Mouse (Mus musculus) forebrain, embryonic 13.5 days (tissue): Measurements from ENCODE around the gene Sptssb. TPM values are rescaled to one million over a fixed set of nuclear protein-coding genes. Genes with fewer than 3 reads are reported as not detected.

Source experiments
- ATAC-seq: fragments of 200-750 bp; cut with Nextera tagmentation; 2 replicates; pipeline ENCODE4 v1.8.0; 2017
- H3K27ac ChIP-seq: fragments of 300-500 bp; sonication (generic); 2 replicates; pipeline ENCODE4 v1.5.1; 2015; ENCODE audit warnings: inconsistent platforms, mild to moderate bottlenecking, moderate library complexity
- H3K27me3 ChIP-seq: fragments of 300-500 bp; sonication (generic); 2 replicates; pipeline ENCODE4 v1.6.1; 2015; ENCODE audit warnings: mild to moderate bottlenecking, inconsistent platforms
- H3K36me3 ChIP-seq: fragments of 300-500 bp; sonication (generic); 2 replicates; pipeline ENCODE4 v1.6.1; 2015; ENCODE audit warnings: mild to moderate bottlenecking, inconsistent platforms; ENCODE audit not compliant: poor library complexity, severe bottlenecking
- H3K4me1 ChIP-seq: fragments of 300-500 bp; sonication (generic); 2 replicates; pipeline ENCODE4 v1.6.1; 2015; ENCODE audit warnings: inconsistent platforms
- H3K4me2 ChIP-seq: fragments of 300-500 bp; sonication (generic); 2 replicates; pipeline ENCODE4 v1.6.1; 2015; ENCODE audit warnings: inconsistent platforms, mild to moderate bottlenecking, moderate library complexity
- H3K4me3 ChIP-seq: fragments of 300-500 bp; sonication (generic); 2 replicates; pipeline ENCODE4 v1.5.1; 2015; ENCODE audit warnings: mild to moderate bottlenecking, inconsistent platforms
- H3K9ac ChIP-seq: fragments of 300-500 bp; sonication (generic); 2 replicates; pipeline ENCODE4 v1.6.1; 2015; ENCODE audit warnings: mild to moderate bottlenecking, inconsistent platforms
- H3K9me3 ChIP-seq: fragments of 300-500 bp; sonication (generic); replicated peaks from 2 replicates; pipeline ENCODE4 v1.6.1; 2016; ENCODE audit warnings: inconsistent platforms
- WGBS: fragments of 180-500 bp; shearing (Covaris S2); methylation state at CpG from one replicate; pipeline ENCODE4 v1.1.7; 2015; 5-methylcytosine and 5-hydroxymethylcytosine counted together
- polyA plus RNA-seq: library from polyadenylated mRNA; unstranded; fragments of >200 nt; fragmentation: Nextera tagmentation; extraction: Ambion mirVana; gene quantifications from 2 replicates; pipeline ENCODE4 v1.2.1, GENCODE M21; 2015

Gene Sptssb
- polyA plus RNA-seq: not detected in 2 replicates

DNA sequence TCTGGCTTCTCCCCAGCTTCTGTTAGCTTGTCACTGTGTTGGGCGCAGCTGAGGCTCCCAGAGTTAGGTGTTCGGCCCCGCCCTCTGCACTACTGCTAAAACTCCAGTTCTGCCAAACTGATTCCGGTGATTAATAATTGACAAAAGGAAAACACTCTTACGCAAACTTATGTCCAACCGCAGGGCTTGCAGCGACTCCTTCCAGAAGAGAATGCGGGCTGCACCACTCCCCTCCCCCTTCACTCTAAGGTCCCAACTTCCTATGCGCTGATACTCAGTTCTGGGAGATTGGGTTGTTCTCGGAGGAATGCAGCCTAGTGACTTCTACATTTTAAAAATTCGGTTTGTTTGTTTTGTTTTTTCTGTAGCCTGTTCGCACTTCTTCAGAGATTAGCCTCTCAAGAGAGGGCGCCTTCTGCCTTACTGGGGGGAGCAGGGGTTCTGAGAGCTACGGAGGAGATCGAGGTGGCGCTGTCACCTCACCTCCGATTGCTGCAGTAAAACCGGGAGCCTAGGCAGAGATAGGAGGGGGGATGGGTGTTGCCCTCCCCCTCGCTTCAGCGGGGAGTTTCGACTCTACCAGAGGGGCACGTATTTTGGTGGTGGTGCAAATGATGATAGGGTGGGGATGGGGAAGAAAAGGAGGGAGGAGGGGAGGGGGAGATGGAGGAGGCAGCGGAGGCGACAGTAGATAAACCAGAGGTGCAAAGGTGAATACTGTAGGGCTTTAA is at the start of gene Sptssb:
Gene Sptssb, minus strand, starts transcription at position 83 of the 731 bp plus-strand sequence.
- Histone ChIP-seq H3K9me3 (no peaks in the 10 kb centered on the region), H3K4me2 (peak within 1 kb of the TSS; percentile 97), H3K9ac (peak within 1 kb of the TSS; percentile 55), H3K4me3 (peak within 1 kb of the TSS; percentile 51), H3K27me3 (no peaks in the 10 kb centered on the region), H3K36me3 (no peaks in the 10 kb centered on the region), H3K4me1 (peaks cover 11% of the 10 kb centered on the region), H3K27ac (no peak within 1 kb of the TSS)
- ATAC-seq: peak; percentile 57
- WGBS: 2% methylated on average over 24 of the region's 24 CpGs

DNA sequence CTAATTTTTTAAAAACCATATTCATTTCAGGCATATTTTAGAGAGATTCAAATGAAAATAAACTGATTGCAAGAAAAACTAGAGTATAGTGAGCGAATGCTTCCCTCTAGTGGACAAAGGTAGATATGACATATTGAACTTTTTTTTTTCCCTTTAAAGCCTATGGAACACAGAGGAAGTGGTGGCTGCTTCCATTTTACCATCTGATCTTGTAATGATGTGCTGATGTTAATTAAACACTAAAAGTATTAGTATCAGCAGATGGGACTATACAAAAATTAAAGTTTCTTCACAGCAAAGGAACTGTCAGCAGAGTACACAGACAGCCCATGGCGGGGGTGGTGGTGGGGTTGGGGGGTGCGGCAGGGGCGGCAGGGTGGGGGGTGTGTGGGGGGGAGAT is 48.3 kb upstream of the Sptssb start:
- no peaks in the 10 kb centered on the region for H3K27me3 ChIP-seq
- WGBS: 75% methylated on average over 4 of the region's 4 CpGs
- H3K4me2 ChIP-seq: no peak overlapping the region
- no peak overlapping the region for H3K9ac ChIP-seq
- no peaks in the 10 kb centered on the region for H3K9me3 ChIP-seq
- no peak overlapping the region for H3K27ac ChIP-seq
- no peaks in the 10 kb centered on the region for H3K4me1 ChIP-seq
- no peak overlapping the region for H3K4me3 ChIP-seq
- ATAC-seq: peak; percentile 73
- no peaks in the 10 kb centered on the region for H3K36me3 ChIP-seq

DNA sequence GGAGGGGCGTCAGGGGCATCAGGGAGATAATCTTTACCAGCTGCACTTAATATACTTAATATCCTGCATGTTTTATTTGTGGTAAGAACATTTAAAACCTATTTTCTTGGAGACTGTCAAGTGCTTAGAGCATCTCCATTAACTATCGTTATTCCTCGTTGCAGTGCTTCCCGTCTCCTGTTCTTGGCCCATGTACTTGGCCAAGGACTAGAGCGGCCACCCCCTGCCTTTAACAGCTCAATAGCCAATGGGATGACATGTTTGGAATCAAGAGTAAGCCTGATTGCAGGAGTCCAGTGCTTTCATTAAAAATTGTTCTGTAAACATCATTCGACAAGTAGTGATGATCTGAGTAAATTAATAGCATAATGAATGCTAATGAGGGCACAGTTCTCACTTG is 47.8 kb upstream of the Sptssb start:
- Histone ChIP-seq H3K9me3 (no peaks in the 10 kb centered on the region), H3K27ac (no peak overlapping the region), H3K9ac (no peak overlapping the region), H3K4me2 (no peak overlapping the region), H3K36me3 (no peaks in the 10 kb centered on the region), H3K4me3 (no peak overlapping the region), H3K4me1 (no peaks in the 10 kb centered on the region), H3K27me3 (no peaks in the 10 kb centered on the region)
- ATAC-seq: peak; percentile 43
- 47% methylated on average over 6 of the region's 6 CpGs for WGBS

DNA sequence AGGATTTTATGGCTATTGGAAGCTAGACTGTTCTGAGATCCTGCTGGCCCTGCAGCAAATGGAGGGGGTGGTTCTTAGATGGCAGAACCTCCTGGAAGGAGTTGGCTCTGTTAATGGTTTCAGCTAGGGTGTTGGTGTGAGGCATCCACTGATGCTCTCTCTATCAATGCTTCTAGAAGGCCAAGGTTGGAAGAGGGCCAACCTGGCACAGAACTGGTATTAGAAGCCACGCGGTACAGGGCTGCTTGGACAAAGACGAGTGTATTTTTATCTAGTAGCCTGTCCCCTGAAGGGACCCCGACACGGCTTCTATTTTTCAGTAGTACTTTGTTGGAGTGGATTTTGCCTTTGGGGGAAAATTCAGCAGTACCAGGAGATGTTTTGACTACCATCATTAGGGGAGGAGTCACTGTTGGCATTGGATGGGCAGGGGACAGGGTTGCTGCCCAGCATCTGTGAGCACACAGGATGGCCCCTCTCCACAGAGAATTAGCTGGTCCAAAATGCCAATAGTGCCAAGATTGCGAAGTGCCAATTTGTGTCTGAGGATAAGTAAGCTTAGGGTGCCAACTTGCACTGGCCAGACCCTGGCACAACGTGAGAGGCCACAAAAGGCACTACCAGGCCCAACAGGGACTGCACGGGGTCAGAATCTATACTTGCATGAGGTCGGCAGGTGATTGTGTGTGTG is 43.2 kb upstream of the Sptssb start:
- Histone ChIP-seq H3K9me3 (no peaks in the 10 kb centered on the region), H3K4me1 (no peaks in the 10 kb centered on the region), H3K4me2 (no peak overlapping the region), H3K27ac (no peak overlapping the region), H3K36me3 (no peaks in the 10 kb centered on the region), H3K9ac (no peak overlapping the region), H3K27me3 (no peaks in the 10 kb centered on the region), H3K4me3 (no peak overlapping the region)
- ATAC-seq: no peak
- 85% methylated on average over 9 of the region's 9 CpGs for WGBS

DNA sequence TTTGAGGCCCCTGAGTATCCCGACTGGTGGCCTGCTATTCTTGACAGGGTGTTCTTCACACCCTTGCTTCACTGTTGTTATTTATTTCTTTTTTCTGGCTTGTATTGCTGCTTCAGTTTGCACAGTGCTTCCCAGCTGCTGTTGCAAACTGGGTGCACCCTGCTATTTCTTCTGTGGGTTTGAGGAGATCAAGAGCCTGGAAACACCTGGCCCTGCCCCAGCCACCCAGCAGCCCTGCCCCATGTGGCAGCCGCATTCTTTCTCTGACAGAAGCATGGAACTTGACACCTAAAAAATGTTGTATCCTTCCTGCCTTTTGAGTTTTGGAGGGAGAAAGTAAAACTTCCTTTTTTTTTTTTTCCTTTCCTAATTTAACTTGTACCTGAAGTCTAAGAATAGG is 42.6 kb upstream of the Sptssb start:
- no peak overlapping the region for H3K4me3 ChIP-seq
- no peaks in the 10 kb centered on the region for H3K9me3 ChIP-seq
- H3K4me2 ChIP-seq: no peak overlapping the region
- no peak overlapping the region for H3K27ac ChIP-seq
- no peak overlapping the region for H3K9ac ChIP-seq
- no peaks in the 10 kb centered on the region for H3K36me3 ChIP-seq
- WGBS: 83% methylated on average over 2 of the region's 2 CpGs
- no peak for ATAC-seq
- H3K4me1 ChIP-seq: no peaks in the 10 kb centered on the region
- H3K27me3 ChIP-seq: no peaks in the 10 kb centered on the region

DNA sequence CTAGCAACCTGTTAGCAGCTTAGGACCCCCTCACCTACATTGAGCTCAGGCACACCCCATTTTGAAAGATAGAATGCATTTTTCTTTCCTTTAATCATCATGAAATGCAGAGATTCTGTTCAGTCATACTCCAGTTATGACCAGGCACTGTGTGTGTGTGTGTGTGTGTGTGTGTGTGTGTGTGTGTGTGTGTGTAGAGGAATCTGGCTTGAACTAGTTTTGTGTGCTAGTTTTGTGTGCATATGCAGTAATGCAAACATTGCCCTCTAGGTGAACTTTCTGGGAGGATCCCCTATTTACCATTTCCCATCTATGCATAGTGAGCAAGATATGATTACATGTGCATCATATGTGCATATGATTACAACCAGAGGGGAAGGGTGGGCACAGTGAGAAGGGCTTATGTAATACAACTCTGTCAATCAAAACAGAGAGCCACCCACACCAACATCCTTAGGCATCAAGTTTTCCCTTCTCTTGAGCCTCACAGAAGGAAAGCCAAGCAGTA is 42.2 kb upstream of the Sptssb start:
- Histone ChIP-seq H3K9me3 (no peaks in the 10 kb centered on the region), H3K9ac (no peak overlapping the region), H3K4me1 (no peaks in the 10 kb centered on the region), H3K27ac (no peak overlapping the region), H3K36me3 (no peaks in the 10 kb centered on the region), H3K27me3 (no peaks in the 10 kb centered on the region), H3K4me2 (no peak overlapping the region), H3K4me3 (no peak overlapping the region)
- no peak for ATAC-seq

DNA sequence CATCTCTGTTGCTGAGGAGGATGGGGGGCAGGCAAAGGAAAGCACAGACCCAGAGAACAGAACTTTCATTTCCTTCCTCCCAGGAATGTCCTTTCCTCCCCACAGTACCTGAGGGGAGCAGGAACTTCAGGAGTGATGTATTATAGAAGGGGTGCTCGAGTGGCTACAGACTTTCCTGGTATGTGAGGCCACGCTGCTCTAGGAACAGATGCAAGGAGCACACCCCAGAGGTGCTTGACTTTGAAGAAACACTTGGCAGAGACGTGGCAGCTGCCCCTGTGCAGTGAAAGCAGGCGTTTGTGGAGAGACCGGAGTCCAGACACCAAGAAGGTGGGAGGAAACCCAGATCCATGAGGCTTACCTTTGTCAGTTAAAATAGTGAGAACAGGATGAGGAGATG is 40.6 kb upstream of the Sptssb start:
- H3K36me3 ChIP-seq: no peaks in the 10 kb centered on the region
- no peak overlapping the region for H3K9ac ChIP-seq
- ATAC-seq: no peak
- no peak overlapping the region for H3K4me2 ChIP-seq
- no peaks in the 10 kb centered on the region for H3K27me3 ChIP-seq
- WGBS: 79% methylated on average over 5 of the region's 5 CpGs
- H3K9me3 ChIP-seq: no peaks in the 10 kb centered on the region
- H3K4me1 ChIP-seq: no peaks in the 10 kb centered on the region
- no peak overlapping the region for H3K27ac ChIP-seq
- H3K4me3 ChIP-seq: no peak overlapping the region

DNA sequence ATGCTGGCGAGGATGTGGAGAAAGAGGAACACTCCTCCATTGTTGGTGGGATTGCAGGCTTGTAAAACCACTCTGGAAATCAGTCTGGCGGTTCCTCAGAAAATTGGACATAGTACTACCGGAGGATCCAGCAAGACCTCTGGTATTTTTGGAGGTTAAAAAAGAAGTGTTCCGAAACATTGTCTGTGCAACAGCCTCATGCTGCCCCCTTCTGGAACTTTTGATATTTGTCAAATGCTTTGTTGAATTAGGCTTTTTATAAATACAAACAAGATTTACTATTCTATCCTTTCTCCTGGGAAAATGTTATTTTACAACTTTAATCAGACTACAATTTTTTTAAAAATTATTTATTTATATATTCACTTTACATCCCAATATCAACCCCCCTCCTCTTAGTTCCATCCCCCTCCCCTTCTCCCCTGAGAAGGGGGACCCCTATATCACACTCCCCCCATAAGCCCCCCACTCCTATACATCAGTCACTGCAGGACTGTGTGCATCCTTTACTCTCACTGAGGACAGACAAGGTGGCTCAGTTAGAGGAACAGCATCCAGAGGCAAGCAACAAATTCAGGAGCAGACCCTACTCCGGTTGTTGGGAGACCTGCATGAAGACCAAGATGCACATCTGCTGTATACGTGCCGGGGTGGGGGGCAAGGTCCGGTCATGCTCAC is 38.3 kb upstream of the Sptssb start:
- H3K27ac ChIP-seq: no peak overlapping the region
- H3K9me3 ChIP-seq: no peaks in the 10 kb centered on the region
- no peak overlapping the region for H3K4me3 ChIP-seq
- no peaks in the 10 kb centered on the region for H3K36me3 ChIP-seq
- H3K4me1 ChIP-seq: no peaks in the 10 kb centered on the region
- no peak for ATAC-seq
- no peaks in the 10 kb centered on the region for H3K27me3 ChIP-seq
- no peak overlapping the region for H3K9ac ChIP-seq
- no peak overlapping the region for H3K4me2 ChIP-seq
- 77% methylated on average over 7 of the region's 8 CpGs for WGBS

DNA sequence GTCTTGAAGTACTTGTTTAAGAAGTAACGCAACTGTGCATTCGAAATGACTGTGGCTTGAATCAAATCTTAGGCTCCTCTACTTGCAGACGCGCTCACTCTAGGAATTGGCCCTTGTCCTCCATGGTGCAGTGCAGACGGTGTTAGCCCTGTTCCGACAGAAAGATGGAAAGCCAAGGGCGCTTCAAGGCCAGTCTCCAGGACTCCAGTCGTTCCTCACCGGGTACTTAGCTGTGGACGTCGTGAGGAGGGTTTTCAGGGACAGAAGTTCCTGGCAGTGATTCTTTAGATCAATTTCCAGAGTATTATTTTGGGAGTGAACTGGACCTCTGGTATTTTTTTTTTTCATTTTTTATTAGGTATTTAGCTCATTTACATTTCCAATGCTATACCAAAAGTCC is 35.8 kb upstream of the Sptssb start:
- WGBS: 94% methylated on average over 11 of the region's 11 CpGs
- no peak for ATAC-seq
- H3K4me1 ChIP-seq: no peaks in the 10 kb centered on the region
- H3K4me3 ChIP-seq: no peak overlapping the region
- H3K36me3 ChIP-seq: no peaks in the 10 kb centered on the region
- H3K4me2 ChIP-seq: no peak overlapping the region
- H3K9ac ChIP-seq: no peak overlapping the region
- no peak overlapping the region for H3K27ac ChIP-seq
- H3K9me3 ChIP-seq: no peaks in the 10 kb centered on the region
- H3K27me3 ChIP-seq: no peaks in the 10 kb centered on the region

DNA sequence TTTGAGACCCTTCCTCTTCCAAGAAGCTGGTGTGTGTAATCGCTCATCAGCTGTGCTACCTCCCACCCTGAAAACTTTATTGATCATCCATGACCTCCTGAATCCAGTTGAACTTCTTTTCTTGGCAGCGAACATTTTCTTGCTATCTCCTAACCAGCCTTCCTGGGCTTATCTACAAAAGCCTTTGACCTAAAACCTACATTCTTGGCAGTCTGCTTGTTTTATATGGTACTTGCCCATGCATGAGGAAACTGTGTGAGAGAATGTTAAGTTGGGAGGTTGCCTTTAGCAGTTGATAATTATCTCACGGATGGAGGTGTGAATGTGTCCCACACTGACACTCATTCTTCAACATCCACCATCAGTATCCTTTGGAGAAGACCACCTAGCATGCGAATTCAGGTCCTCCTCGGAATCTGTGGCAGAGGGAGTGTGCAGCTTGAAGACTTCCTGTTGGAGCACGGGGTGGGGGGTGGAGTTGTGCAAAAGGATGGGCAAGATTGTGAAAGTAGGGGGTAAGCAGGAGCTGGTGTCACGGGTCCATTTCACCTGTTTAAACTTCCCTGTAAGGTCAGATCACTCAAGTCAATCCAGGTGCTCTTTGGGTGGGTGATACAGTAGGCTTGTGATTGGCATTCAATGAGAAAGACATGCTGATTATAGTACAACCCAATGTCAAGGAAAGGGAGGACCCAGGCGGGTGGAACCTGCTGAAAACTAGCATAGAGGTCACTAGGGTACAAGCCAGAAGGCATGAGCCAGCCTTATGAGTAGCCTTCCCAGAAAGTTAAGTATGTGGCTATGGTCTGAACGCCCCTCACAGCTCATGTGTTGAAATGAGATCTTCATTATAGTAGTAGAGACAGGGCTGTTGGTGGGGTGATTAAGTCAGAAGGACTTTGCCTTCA is 32.7 kb upstream of the Sptssb start:
- no peak overlapping the region for H3K4me3 ChIP-seq
- H3K9me3 ChIP-seq: no peaks in the 10 kb centered on the region
- H3K9ac ChIP-seq: no peak overlapping the region
- 87% methylated on average over 9 of the region's 9 CpGs for WGBS
- H3K27me3 ChIP-seq: no peaks in the 10 kb centered on the region
- no peaks in the 10 kb centered on the region for H3K4me1 ChIP-seq
- no peak for ATAC-seq
- H3K36me3 ChIP-seq: no peaks in the 10 kb centered on the region
- no peak overlapping the region for H3K4me2 ChIP-seq
- H3K27ac ChIP-seq: no peak overlapping the region

DNA sequence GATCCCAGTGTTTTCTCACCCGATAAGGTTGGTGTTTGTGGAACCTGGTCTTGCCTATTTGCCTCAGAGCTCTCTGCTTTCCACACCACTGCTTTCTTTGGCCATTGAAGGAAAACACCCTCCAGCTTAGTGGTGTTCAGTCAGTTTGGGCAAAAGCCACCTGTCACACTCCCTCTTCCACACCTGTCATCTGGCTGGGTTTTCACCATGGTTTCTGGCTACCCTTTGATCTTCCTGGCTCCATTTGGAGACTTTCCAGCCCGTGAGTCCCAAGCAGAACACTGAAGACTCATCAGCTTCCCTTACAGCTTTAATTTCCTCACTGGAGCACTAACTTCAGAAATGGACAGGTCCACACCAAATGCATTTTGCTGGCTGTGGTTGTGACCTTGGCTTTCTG is 26.1 kb upstream of the Sptssb start:
- no peak for ATAC-seq
- H3K4me2 ChIP-seq: no peak overlapping the region
- 77% methylated on average over 2 of the region's 2 CpGs for WGBS
- H3K27me3 ChIP-seq: no peaks in the 10 kb centered on the region
- H3K27ac ChIP-seq: no peak overlapping the region
- no peak overlapping the region for H3K4me3 ChIP-seq
- H3K4me1 ChIP-seq: no peaks in the 10 kb centered on the region
- H3K36me3 ChIP-seq: no peaks in the 10 kb centered on the region
- no peak overlapping the region for H3K9ac ChIP-seq
- H3K9me3 ChIP-seq: no peaks in the 10 kb centered on the region
